ENCODE assay signal across 26 mouse cellular contexts in genomic region chr5:97817485-97817884, GRCm38 (mm10).
DNase-seq lines count a peak whose midpoint lies in the region; ATAC-seq and TF ChIP-seq lines count a peak whose summit lies in the region.
"Had no signal": no experiment of that assay in that cellular context is flagged by ENCODE, and none has a peak within 500 bp of the region (broad histone marks: within the 10 kb centered on the region; RNA-seq: fewer than 3 reads in every experiment).

No protein-coding gene starts in this region.

- H3K4me1 ChIP-seq in lung, embryonic 14.5 days (ENCODE audit: insufficient read depth): no peaks in the 10 kb centered on the region
- H3K4me1 ChIP-seq: embryonic facial prominence, embryonic 15.5 days; forebrain, embryonic 10.5 days; forebrain, embryonic 12.5 days had no signal

- H3K27ac ChIP-seq in lung, embryonic 14.5 days (ENCODE audit: low read depth): no peak overlapping the region
- H3K27ac ChIP-seq: embryonic facial prominence, embryonic 13.5 days; embryonic facial prominence, embryonic 15.5 days; forebrain, embryonic 10.5 days; forebrain, embryonic 12.5 days had no signal

- TF ChIP-seq CTCF in lung, embryonic 14.5 days (IDR thresholded peaks at IDR 0.05; ENCODE audit: low read depth): no peak

- WGBS in lung, embryonic 14.5 days: 37% methylated on average over 3 of the region's 3 CpGs

- H3K27me3 ChIP-seq in lung, embryonic 14.5 days (ENCODE audit: insufficient read depth, low read length): no peaks in the 10 kb centered on the region
- H3K27me3 ChIP-seq: CH12.LX; embryonic facial prominence, embryonic 13.5 days; embryonic facial prominence, embryonic 15.5 days; forebrain, embryonic 12.5 days had no signal

- ATAC-seq in lung, embryonic 14.5 days (ENCODE audit: insufficient read depth): no peak
- ATAC-seq: CD4-positive, CD25-positive, alpha-beta regulatory T cell, adult 4 months; forebrain, embryonic 14.5 days; forebrain, embryonic 16.5 days had no signal

- H3K9ac ChIP-seq in lung, embryonic 14.5 days: no peak overlapping the region
- H3K9ac ChIP-seq: embryonic facial prominence, embryonic 13.5 days; embryonic facial prominence, embryonic 15.5 days; forebrain, embryonic 12.5 days had no signal

- H3K4me3 ChIP-seq in lung, embryonic 14.5 days (ENCODE audit: low read depth, low read length): no peak overlapping the region
- H3K4me3 ChIP-seq: embryonic facial prominence, embryonic 13.5 days; embryonic facial prominence, embryonic 15.5 days; erythroblast, embryonic 14.5 days; forebrain, embryonic 10.5 days; forebrain, embryonic 12.5 days had no signal

- no peaks in the 10 kb centered on the region for H3K36me3 ChIP-seq in lung, embryonic 14.5 days (ENCODE audit: insufficient read depth)
- H3K36me3 ChIP-seq: embryonic facial prominence, embryonic 13.5 days; embryonic facial prominence, embryonic 15.5 days; forebrain, embryonic 10.5 days; forebrain, embryonic 12.5 days; G1E had no signal

- peak; percentile 76 for DNase-seq in heart, adult 11 months
- no peak for DNase-seq in heart, postnatal 10 days
- DNase-seq in lung, embryonic 14.5 days: peak; percentile 44
- no peak for DNase-seq in lung, postnatal 4 days
- DNase-seq in Muller cell, postnatal 12 days (ENCODE audit: inconsistent ontology term): peak; percentile 19
- DNase-seq in urinary bladder, adult 18-20 months (ENCODE audit: low spot score in 2 of 2): no peak
- DNase-seq: adrenal gland, adult 2 months; adrenal gland, postnatal 10 days; adrenal gland, postnatal 25 days; B cell, adult 2 months; cerebellum, adult 11 months; cerebellum, adult 18-20 months; cerebellum, adult 8-10 months; cerebellum, adult 9-11 months; cerebellum, postnatal 36 days; embryo, embryonic 11 days had no signal

- H3K4me2 ChIP-seq in lung, embryonic 14.5 days: no peak overlapping the region
- H3K4me2 ChIP-seq: embryonic facial prominence, embryonic 13.5 days; embryonic facial prominence, embryonic 15.5 days; forebrain, embryonic 12.5 days had no signal

- intact Hi-C loops in heart, postnatal 10 days (cut with DNase I): no loop called here

- H3K9me3 ChIP-seq in lung, embryonic 14.5 days (ENCODE audit: low read depth, low read length): no peaks in the 10 kb centered on the region
- H3K9me3 ChIP-seq: embryonic facial prominence, embryonic 13.5 days; embryonic facial prominence, embryonic 15.5 days; forebrain, embryonic 10.5 days; forebrain, embryonic 12.5 days had no signal

Comparison
In these comparisons a context has a peak if more than half of its experiments do, and no peak if none do; other contexts are left out.
1. DNase-seq: peak in heart, adult 11 months (single experiment), lung, embryonic 14.5 days (single experiment) and Muller cell, postnatal 12 days (single experiment); none in heart, postnatal 10 days (0 of 2), lung, postnatal 4 days (0 of 2) and urinary bladder, adult 18-20 months (0 of 2).